In the genomic region with DNA sequence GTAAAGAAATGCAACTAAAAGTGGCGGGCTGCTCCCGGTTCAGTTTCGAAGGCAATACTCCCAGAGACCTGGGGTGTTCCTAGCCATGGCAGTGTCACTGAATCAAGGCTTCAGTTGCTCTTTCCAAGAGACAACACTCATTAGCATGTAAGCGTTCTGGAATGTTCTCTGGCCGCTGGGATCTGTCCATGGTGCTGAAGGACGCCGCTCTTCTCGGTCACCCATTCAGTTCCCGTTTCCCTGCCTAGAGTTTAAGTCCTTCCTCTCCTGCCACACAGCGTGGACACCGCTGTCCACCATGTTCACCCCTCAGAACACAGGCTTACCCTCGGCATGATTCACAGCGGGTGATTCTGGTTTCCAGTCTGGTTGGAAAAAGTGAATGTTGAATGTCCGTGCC, we compare ENCODE assay signal across 9 mouse cellular contexts.
A peak's percentile ranks its signal among the peaks of the same experiment; 100 is the strongest.
DNase-seq lines count a peak whose midpoint lies in the region; ATAC-seq lines count a peak whose summit lies in the region.
"Had no signal": no experiment of that assay in that cellular context is flagged by ENCODE, and none has a peak within 500 bp of the region (broad histone marks: within the 10 kb centered on the region; RNA-seq: fewer than 3 reads in every experiment).

No protein-coding gene starts in this region.

- H3K27ac ChIP-seq in neural tube, embryonic 15.5 days (replicated peaks): no peak overlapping the region
- no peak overlapping the region for H3K27ac ChIP-seq in liver, embryonic 13.5 days
- H3K27ac ChIP-seq: macrophage had no signal

- no peaks in the 10 kb centered on the region; the same call in 1 of the 2 replicates for H3K27me3 ChIP-seq in neural tube, embryonic 15.5 days (replicated peaks)
- no peaks in the 10 kb centered on the region for H3K27me3 ChIP-seq in liver, embryonic 13.5 days

- DNase-seq in neural tube, embryonic 10.5 days (ENCODE audit: extremely low spot score, low spot score): peak; percentile 71
- peak; percentile 49 for DNase-seq in c-Kit-positive CD71-negative TER-119-negative erythroid progenitor cells, embryonic 14.5 days (ENCODE audit: low read depth)
- peak; percentile 6 for DNase-seq in heart, postnatal 25 days (ENCODE audit: low spot score)
- DNase-seq in liver, embryonic 13.5 days: peak; percentile 20
- peak; percentile 31 to 70 for DNase-seq in spleen, postnatal 4 days (ENCODE audit: low spot score in 2 of 2)
- DNase-seq in natural killer cell, adult 2 months (ENCODE audit: low spot score in 2 of 2): no peak
- DNase-seq in cerebellum, adult 9-11 months: no peak

- no peak for ATAC-seq in neural tube, embryonic 15.5 days (ENCODE audit: low FRiP score)
- no peak for ATAC-seq in liver, embryonic 13.5 days (ENCODE audit: low read depth)

- H3K36me3 ChIP-seq in neural tube, embryonic 15.5 days: no peaks in the 10 kb centered on the region
- no peaks in the 10 kb centered on the region for H3K36me3 ChIP-seq in liver, embryonic 13.5 days

- no peaks in the 10 kb centered on the region for H3K9me3 ChIP-seq in neural tube, embryonic 15.5 days (replicated peaks)
- H3K9me3 ChIP-seq in liver, embryonic 13.5 days (replicated peaks): no peaks in the 10 kb centered on the region

- intact Hi-C loops in heart, postnatal 25 days (cut with DNase I): no loop called here

- H3K4me1 ChIP-seq in neural tube, embryonic 15.5 days: peaks cover 4% of the 10 kb centered on the region; the same call in 1 of the 2 replicates
- H3K4me1 ChIP-seq in liver, embryonic 13.5 days (replicated peaks): no peaks in the 10 kb centered on the region

- no peak overlapping the region for H3K4me3 ChIP-seq in neural tube, embryonic 15.5 days (replicated peaks)
- H3K4me3 ChIP-seq in liver, embryonic 13.5 days (replicated peaks): no peak overlapping the region

- no peak overlapping the region for H3K9ac ChIP-seq in neural tube, embryonic 15.5 days (replicated peaks)
- H3K9ac ChIP-seq in liver, embryonic 13.5 days: no peak overlapping the region

- WGBS in neural tube, embryonic 15.5 days: 70% methylated on average over 14 of the region's 14 CpGs
- 53% methylated on average over 14 of the region's 14 CpGs for WGBS in liver, embryonic 13.5 days (ENCODE audit: insufficient replicate concordance)

- no peak overlapping the region for H3K4me2 ChIP-seq in neural tube, embryonic 15.5 days
- H3K4me2 ChIP-seq in liver, embryonic 13.5 days: no peak overlapping the region

Comparison
In these comparisons a context has a peak if more than half of its experiments do, and no peak if none do; other contexts are left out.
1. DNase-seq: peak in neural tube, embryonic 10.5 days (single experiment), c-Kit-positive CD71-negative TER-119-negative erythroid progenitor cells, embryonic 14.5 days (single experiment), heart, postnatal 25 days (single experiment), liver, embryonic 13.5 days (single experiment) and spleen, postnatal 4 days (2 of 2); none in natural killer cell, adult 2 months (0 of 2) and cerebellum, adult 9-11 months (single experiment).